Mouse (Mus musculus) induced T-regulatory cell, adult 2 months (primary cell): ENCODE measurements around the gene Scaf11.

ENCODE experiments used
- DNase-seq: peaks from one replicate; pipeline ENCODE4 v3.0.0-alpha.2; 2012; ENCODE audit warnings: low read depth

Scaf11 gene

DNA sequence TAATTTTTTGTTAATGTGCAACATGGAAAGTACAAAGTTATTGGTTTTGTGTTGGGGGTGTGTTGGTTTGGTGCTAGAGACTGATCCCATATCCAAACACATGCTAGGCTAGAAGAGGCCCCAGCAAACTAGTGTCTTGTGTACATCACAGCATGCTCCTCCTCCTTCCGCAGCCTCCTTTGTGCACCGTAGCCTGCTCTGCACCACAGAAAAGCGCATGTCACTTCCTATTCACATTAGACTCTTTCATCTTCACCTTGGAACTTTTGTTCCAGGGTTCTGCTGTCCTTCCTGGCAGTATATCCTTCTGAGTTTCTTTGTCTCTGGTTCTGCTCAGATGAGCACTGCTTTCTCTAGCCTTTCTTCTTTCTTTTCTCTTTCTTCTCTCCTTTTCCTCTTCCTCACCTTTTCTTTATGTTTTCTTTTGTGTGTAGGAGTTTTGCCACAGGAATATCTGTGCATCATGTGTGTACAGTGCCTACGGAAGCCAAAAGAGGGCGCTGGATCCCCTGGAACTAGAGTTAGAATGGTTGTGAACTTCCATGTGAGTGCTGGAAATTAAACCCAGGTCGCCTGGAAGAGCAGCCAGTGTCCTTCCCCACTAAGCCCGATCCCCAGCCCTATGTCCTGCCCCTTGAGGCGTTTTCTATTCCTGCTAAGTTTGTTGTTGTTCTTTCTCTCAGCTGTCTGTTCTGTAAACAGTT, 63.9 kb downstream of the Scaf11 start:
- DNase-seq = no peak

DNA sequence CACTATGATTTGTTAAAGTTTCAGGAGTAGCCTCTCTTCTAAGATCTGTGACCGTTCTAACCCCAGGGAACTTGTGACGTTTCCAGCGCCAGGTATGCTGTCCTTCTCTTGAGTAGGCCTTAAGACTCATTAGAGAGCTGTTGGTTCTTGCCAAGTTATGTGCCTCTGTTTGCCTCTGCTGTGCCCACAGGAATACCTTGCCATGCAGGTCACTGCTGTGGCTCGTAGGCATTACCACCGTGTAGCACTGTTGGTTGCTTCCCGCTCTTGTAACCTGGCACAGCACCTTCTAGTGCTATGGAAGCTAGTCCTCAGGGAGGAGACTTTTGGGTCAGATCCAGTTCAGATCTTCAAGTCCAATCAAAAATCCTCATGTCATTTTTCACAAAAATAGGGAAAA, 65.6 kb downstream of the Scaf11 start:
- no peak for DNase-seq

DNA sequence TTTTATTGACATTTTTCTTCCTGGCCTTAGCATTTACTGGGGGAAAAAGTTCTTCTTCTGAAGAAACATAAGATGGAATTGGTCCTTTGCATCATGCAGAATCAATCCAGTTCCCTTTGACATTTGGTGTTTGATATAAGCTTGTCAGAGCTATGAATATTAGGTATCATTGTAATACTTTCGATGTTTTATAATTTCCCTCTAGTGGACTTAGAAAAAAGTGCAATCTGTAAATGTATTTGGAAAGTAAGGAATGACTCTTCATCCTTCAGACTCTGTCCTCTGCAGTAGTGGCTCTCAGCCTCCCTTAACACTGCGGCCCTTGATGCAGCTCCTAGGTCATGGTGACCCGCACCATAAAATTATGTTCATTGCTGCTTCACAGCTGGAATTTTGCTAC, 67.8 kb downstream of the Scaf11 start:
- DNase-seq = peak; percentile 11

DNA sequence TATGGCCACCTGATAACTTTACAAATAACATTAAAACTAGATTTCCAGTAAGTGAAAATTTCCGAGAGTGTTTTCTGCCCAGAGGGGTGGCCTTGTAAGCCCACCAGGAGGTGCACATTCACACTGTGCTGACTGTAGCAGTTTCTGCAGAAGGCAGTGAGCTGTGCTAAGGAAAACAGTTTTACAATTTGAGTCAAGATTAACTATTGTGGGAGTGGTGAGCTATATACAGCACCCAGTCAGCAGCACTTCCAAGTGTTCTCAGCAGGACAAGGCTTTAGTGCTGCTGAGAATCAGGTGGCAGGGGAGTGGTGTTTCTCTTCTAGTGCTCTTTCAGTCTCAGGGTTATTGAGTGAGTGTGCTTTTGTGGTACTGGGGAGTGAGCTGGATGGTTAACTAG, 72.1 kb downstream of the Scaf11 start:
- no peak for DNase-seq

DNA sequence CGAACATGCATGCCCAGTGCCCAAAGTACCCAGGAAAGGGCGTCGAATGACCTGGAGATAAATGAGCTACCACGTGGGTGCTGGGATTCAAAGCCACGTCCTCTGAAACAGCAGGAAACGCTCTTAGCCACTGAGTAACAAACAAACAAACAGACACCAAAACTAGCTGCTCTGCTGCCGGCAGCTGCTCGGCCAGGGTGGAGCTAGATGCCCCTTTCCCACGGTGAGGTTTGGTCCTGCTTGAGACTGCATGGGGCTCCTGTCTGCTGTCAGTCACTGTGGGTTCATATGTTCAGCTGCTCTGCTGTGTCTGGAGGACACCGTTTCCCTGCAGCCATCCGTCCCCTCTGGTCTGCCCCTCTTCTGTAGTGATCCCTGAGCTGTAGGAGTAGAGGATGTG, 78.4 kb downstream of the Scaf11 start:
- no peak for DNase-seq

DNA sequence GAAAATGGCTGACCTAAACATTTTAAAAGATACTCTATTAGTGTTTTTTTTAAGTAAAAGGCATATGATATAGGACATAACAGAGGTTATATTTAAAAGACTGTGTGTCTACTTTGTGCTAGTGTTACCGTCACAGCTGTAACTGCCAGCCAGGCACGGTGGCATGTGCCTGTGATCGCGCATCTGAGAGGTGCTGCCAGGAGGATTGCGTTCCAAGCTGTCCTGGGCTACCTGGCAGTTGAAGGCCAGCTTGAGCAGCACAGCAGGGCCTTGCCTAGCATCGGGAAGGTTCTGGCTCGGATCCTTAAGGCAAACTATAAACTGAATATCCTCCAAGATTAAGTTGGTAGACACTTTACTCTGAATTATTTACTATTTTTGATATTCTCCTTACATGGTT, 82.9 kb downstream of the Scaf11 start:
- DNase-seq = no peak

DNA sequence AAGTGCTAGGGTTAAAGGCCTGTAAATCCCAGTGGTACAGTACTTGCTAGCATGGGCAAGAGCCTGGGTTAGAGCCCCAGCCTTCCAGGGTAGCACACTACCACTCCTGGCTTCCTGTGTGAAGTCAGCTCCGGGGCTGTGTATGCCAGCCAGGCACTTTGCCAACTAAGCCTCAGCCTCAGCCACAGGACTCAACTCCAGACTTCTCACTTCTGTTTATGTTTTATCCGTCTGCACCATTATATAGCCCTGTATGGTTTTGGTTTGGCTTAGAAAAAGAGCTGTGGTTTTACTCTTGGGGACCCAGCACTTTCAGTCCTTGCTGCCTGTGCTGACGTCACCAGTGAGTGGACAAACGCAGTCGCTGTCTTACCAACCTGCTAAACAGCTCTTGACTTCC, 83.4 kb downstream of the Scaf11 start:
- no peak for DNase-seq

DNA sequence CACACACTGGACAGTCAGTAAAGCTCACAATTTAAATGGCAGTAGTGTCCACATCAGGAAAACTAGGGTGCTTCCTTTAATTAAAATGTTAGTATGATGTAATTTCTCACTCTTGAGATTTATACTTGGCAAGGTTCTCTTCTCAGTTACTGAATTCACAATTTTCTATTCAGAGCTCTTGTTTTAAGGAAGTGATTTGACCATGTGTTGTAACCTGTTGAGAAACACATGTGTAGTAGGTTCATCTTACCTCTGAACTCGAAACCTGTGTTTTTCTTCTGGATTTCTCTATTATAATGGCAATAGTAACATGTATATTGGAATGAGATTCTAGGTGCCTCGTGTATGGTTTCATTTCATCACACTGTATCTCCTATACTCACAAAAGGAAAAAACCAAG, 84.4 kb downstream of the Scaf11 start:
- DNase-seq = no peak

DNA sequence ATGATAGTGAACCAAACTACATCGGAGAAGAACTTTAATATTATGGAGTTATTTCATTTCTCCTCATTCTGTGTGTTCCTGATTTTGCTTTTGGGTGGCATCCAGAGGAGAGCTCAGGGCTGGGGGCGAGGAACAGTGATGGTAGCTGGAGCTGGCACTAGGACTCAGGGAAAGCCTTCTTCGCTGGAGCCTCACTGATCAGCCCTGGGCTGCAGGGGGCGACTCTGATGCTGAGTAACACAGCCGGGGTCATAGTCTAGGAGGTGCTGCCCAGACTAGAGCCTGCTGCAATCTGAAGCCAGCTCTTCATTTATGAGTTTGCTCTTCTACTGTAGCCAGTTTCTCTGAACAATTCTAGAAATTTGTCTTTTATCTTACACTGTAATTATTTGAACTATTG, 87.5 kb downstream of the Scaf11 start:
- no peak for DNase-seq

DNA sequence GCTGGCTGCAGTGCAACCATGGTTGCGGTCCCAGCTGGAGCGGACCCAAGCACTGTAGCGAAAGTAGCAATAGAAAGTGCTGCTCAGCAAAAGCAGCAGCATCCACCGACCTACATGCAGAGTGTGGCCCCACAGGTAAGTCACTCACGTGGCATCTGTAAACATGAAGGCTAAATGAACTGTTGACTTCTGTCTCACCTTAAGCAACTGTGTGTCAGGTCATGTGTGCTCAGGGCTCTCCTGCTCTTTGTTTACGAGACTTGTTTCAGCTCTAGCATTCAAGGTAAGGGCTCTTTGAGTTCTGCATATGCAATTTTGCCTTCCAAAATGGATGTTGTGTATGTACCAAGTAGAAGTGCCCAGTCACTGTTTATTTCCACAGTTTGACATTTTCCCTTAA, 88.0 kb downstream of the Scaf11 start:
- no peak for DNase-seq

DNA sequence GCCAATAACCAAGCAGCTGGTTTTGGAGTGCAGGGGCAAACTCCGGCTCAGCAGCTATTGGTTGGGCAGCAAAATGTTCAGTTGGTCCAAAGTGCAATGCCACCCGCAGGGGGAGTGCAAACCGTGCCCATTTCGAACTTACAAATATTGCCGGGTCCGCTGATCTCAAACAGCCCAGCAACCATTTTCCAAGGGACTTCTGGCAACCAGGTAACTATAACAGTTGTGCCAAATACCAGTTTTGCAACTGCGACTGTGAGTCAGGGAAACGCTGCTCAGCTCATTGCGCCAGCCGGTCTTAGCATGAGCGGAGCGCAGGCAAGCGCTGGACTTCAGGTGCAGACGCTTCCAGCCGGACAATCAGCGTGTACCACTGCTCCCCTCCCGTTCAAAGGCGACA, 89.3 kb downstream of the Scaf11 start:
- DNase-seq = no peak

DNA sequence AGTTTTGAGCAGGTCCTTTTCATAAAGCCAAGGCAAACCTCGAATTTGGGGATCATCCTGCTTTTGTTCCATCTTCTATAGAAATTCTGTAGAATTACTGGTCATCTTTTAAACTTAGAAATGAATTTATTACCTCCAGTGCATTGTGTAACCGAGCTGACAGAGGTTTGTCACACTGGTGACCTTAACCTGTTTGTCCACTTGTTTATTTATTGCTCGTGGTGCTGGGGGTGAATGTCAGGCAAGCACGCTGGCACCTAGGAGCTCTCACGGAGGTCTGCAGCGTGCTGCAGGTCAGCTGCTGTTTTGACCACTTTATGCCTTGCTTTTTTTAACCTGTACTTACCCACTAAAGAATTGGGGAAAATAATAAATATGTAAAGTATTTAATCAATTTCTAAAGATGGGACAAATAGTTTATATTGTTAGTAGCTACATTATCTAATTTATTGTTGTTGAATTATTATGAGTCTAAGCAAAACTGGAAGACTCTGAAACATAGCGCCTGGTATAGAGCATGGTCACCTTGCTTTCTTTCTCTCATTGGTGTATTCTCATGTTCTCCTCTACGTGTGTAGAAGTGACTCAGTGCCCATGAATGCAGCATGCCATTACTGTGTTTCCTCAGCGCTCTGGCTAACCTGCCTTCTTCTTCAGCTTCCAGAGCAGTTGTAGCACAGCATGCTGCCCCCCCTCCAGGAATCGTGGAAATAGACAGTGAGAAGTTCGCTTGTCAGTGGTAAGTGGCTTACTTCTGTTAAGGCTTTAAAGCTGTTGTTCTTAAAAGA, 94.3 kb downstream of the Scaf11 start:
- DNase-seq = no peak

DNA sequence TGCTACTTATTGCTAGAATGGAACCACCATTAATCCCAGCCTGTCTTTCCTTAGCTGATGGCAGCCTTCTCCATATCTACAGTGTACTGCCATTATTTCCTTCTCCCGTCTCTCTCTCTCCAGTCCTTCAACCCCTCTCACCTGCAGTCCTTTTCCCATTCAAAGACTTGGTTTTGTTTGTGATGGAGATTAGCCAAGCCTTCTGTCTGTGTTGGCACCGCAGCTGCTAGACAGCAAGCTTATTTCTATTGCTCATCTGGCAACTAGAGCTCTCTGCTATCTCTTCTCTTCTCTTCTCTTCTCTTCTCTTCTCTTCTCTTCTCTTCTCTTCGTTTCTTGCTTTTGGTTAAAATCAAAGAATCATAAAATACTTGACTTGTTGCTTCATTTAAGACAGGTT, 95.3 kb downstream of the Scaf11 start:
- DNase-seq = no peak
